Mouse (Mus musculus) adrenal gland, adult 8-10 months (tissue): Measurements from ENCODE around the gene Crabp2. TPM values are rescaled to one million over a fixed set of nuclear protein-coding genes. Genes with fewer than 3 reads are reported as not detected.

Experiments used
- DNase-seq: peaks from one replicate; pipeline ENCODE4 v3.0.0; 2022
- total RNA-seq, 4 experiments: library from RNA; stranded (reverse); gene quantifications; 2 replicates each; pipeline ENCODE4 v1.2.4; 2022

The Crabp2 gene
- total RNA-seq, 4 experiments from 2014 or later: 0.31 to 1.0 (median 0.35) TPM; not detected in 1

DNA sequence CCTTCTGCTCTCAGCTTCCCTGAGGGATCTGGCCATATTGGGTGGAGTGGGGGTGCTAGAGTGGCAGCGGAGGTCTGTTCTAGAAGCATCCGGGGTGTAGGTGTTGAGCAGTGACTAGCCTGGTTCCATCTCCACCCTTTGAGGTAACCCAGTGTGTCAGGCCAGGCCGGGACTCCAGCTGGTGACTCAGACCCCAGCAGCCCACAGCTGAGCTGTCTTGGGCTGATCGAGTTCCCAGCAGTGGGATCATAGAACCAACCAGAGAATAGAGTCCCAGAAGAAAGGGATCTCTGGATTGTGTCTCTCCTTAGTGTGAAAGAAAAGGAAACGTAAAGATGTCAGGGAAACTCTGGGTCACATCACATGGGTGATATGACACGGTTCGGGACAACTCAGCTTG is 10.9 kb downstream of the Crabp2 start:
- no peak for DNase-seq

DNA sequence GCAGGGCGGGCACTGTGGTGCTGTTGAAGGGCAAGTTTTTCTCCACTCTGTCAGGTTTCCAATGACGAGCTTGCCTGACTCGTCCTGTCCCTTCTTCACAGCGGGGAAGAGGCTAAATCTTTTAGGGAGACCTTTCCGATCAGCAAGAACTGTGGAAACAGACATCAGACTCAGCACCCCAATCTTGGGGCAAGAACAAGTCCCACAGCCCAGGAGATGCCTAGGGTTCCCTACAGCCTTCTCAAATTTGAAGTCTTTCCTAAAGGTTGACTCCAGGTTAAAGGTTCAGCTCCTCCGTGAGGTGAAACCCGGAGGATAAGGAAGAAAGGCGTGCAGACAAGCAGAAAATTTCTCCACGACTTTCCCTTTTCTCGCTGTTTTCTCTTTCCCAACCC is 11.7 kb downstream of the Crabp2 start:
- DNase-seq: no peak

DNA sequence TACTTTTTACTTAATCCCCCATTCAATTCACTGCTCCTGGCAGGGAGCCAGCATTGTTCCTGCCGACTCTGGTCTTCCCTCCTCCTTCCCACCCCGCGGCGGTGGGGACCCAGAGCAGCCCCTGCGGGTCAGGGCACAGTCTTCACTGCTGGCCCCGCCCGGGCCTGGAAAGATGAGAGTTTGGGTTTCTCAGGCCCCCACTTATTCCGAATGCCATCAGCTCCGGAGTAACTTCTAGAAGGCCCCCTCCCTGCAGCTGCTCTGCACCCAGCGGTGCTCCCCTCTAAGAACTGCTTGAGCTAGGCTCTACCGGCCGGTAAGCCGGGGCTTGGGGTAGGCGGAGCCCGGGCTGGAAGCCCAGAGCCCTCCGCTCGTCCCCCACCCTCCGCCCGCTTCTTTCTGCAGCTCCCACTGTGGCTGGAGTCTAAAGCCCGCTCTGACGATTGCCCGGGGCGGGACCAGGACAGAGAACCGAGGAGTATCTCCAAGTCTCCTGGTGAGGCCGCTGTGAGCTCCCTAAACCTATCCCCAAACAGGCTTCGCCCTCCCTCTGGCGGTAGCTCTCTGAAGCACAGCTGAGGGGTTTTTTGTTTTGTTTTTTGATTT is 12.2 kb downstream of the Crabp2 start:
- DNase-seq: peak; percentile 74

DNA sequence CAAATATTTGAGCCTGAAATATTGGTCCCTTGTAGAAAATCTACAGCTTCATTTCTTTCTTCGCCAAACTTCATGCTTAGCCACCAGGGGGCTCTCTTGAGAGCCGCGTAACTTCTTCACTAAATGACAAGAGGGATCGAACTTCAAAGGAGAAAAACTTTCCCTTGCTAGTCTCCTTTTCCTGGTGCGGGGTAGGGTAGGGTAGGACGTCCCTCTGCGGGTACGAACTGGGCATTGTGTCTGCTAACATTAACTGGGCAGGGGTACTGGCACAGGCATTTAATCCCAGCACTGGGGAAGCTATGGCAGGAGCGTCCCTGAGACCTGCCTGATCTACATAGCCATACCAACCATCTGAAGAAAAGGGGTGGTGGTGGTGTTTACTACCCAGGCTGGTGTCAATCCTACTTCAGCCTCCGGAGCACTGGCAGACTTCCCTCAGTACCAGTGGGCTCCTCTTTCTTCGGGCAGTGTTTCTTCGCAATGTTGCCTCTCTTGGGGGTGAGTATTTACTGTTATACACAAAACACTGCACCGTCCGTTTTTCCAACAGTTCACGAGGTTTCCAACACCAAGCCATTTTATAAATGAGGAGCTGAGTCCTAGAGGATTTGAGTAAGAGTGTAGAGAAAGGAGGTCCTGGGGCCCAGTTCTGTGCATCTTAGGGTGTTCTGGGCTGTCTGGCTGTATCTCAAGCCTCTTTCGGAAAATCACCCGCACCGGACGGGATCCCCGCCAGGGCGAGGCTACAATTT is 21.9 kb downstream of the Crabp2 start:
- DNase-seq: no peak

DNA sequence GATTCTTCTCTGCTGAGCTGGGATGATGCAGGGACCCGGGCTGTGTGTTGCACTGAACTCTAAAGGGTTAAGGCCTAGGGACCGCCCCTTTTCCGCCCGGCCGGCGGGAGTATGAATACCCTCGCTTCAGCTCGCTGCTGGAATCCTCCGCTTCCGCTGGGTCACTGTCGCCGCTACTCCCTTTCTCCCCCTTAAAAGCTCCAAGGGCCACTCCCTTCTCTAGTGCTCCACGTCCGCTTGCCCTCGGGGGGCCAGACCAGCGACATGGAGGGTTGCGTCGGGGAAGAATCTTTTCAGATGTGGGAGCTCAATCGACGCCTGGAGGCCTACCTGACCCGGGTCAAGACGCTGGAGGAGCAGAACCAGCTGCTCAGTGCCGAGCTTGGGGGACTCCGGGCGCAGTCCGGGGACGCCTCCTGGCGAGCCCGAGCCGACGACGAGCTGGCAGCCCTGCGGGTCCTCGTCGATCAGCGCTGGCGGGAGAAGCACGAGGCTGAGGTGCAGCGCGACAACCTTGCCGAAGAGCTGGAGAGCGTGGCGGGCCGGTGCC is 22.5 kb downstream of the Crabp2 start, which contains the start of gene Nes:
Gene Nes (plus strand): TSS at position 140 of the 550 bp plus-strand sequence.
- no peak for DNase-seq

DNA sequence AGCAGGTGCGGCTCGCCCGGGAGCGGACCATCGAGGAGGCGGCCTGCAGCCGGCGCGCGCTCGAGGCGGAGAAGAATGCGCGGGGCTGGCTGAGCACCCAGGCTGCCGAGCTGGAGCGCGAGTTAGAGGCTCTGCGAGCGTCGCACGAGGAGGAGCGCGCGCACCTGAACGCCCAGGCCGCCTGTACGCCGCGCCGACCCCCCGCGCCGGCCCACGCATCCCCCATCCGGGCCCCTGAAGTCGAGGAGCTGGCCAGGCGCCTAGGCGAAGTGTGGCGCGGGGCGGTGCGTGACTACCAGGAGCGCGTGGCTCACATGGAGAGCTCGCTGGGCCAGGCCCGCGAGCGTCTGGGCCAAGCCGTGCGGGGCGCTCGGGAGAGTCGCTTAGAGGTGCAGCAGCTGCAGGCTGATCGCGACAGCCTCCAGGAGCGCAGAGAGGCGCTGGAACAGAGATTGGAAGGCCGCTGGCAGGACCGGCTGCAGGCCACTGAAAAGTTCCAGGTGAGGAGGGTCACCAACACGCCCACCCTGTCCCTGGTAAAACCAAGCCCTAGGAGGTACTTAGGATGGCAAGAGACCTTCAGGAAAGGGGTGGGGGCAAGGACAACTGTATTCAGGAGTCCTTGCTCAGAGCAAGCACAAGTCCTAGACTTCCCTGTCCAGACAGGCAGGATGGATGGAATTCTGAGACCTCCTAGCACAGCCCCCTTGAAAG is 23.2 kb downstream of the Crabp2 start:
- DNase-seq: no peak

DNA sequence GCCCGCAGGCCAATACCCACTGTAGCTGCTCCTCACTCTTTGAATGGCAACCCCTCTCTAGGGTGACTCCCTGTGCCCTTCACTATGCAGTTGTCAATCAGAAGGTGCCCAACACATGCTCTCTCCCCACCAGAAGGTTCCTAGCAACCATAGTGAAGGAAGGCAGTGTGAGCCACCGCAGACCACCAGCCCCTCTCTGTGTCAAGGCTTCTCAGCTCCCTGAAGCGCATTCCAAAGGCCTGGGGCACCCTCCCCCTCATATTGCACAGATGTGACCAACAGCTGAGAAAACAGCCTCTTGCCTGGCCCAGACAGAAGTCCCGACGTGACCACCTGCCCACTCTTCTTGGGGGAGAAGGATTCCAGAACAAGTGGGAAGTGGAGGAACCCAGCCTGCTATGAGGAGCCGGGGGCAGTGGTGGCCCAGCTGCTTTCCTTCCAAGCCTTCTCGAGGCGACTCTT is 23.8 kb downstream of the Crabp2 start:
- no peak for DNase-seq

DNA sequence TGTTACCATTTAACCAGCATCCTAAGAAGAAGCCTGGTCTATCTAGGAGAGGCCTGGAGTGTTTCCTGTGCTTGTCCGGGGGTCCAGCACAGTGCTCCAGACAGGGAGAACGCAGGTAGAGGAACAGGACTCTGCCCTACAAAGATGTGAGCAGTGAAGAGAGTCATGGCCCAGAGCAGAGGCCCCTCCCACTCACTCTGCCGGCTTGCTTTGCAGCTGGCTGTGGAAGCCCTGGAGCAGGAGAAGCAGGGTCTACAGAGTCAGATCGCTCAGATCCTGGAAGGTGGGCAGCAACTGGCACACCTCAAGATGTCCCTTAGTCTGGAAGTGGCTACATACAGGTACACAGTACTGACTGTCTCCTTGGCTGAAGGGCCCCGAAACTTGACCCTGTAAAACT is 24.3 kb downstream of the Crabp2 start:
- DNase-seq: no peak

DNA sequence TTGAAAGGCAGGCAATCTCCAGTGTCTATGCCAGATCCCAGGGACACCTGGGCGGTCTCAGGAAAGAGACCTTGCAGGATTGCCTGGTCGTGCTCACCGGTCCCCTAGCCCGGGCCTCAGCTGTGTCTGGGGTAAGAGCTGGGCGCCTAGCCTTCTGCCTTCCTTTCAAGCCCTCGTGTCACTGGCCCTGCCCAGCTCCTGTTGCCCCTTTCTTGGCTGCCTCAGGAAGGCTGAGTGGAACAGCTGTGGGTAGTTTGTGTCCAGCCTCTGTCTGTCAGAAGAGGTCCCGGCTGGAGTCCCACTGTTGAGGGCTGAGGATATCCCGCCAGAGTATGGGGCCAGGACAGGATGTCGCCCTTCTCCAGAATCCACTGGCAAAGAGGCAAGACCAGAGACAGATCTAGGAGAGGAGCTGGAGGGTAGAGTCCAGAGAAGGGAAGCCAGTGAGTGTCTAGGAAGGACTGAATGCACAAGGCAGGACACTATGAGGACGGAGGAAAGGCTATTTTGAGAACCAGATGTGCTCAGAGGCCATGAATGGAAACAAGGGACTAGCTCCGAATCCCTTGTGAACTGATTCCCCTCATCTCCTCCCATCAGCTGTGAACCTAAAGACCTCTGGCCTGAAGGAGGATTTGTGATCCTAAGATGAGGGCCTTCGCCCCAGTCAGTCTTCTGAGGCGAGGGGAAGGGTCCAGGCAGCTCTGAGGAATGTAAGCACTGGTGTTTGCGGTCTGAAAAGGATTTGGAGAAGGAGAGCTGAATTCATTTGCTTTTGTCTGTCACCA is 25.3 kb downstream of the Crabp2 start:
- DNase-seq: no peak

DNA sequence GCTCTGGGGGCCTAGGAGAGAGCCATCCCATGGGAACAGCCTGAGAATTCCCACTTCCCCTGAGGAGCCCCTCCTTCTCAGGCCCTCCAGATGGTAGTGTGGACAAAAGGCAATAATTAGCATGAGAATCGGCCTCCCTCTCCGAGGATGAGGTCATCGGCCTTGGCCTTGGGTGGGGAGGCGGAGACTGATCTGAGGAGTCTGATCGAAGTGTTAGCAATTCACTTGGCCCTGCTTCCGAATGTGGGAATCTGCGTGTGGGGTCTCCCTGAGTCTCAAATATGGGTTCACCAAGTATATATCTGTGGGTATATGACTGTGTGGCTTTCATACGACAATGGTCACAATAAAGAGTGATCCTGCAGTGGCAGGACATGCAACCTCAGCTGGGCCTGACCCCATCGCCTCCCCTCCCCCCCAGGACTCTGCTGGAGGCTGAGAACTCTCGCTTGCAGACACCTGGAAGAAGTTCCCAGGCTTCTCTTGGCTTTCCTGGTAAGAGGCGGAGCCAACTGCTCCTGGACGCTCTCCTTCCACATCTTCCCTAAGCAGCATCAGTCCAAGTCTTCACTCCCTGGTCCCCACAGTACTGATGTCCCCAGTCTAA is 26.0 kb downstream of the Crabp2 start:
- DNase-seq: peak; percentile 47

DNA sequence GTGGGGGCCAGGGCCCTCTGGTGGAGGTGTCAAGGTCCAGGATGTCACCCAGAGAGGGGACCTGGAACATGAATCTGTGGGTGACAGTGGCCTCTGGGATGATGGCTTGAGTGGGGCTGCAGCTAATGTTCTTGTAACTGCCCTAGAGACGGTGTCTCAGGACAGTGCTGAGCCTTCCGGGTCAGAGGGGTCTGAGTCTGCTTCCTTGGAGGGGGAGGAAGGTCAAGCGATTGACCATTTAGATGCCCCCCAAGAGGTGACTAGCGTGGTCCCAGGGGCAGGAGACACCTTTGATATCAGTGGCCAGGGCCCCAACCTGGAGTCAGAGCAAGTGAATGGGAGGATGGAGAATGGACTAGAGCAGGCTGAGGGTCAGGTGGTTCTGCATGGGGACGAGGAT is 31.0 kb downstream of the Crabp2 start:
- DNase-seq: no peak

DNA sequence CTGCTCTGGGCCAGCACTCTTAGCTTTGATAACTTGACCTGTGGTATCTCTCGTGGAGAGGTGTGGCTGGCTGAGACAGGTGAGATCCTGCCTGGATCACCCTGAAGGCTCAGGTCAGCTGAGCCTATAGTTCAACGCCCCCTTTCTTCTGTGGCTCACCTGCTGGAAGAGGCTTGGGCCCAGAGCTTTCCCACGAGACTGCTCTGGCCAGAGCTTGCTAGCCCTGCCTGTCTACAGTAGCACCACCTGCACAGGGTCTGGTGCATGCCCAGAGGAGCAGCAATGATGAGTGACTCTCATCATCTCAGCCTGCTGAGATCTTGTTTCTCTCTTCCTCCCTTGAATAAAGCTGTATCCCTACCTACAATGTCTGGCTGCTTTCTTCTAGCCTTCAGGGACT is 31.6 kb downstream of the Crabp2 start:
- no peak for DNase-seq

DNA sequence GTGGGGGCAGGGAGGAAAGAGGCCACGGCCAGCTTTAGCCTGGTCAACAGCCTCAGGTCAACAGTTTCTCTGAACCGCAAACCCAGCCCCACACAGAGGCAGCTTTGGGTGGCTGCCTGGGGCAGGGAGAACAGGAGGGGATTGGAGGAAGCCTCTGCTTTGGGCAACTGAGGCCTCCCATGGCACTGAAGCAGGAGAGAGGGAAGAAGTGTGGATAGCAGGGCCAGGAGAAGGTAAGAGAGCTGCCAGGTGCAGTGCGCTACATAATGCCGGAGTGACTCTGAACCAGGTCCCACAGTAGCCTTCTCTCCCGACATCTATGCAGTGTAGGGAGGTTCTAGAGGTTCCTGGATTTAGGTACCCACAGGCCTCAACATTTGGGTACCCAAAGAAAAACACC is 32.3 kb downstream of the Crabp2 start:
- no peak for DNase-seq

DNA sequence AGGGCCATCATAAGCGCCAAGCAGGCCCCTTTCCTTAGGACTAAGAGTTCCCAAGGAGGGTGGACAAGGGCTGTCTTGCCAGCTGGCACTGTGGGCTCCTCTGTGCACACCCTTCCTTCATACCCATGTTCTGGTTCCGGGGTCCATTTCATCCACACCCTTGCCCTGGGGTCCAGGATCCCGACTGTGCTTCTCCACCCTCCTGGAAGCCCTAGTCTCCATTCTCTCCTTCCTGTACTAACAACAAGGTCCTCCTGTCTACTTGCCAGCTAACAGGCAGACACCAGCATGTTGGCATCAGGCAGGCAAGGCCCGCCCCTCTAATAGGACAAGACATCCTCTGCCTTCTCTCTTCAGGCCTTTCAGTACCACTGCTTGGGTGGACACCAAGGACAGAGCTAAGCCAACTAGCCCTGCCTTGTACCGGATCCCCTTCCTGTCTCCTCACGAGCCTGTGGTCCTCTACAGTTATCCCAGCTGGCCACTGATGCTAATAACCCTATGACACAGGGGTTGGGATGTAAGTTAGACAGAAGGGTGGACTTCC is 32.8 kb downstream of the Crabp2 start:
- no peak for DNase-seq

DNA sequence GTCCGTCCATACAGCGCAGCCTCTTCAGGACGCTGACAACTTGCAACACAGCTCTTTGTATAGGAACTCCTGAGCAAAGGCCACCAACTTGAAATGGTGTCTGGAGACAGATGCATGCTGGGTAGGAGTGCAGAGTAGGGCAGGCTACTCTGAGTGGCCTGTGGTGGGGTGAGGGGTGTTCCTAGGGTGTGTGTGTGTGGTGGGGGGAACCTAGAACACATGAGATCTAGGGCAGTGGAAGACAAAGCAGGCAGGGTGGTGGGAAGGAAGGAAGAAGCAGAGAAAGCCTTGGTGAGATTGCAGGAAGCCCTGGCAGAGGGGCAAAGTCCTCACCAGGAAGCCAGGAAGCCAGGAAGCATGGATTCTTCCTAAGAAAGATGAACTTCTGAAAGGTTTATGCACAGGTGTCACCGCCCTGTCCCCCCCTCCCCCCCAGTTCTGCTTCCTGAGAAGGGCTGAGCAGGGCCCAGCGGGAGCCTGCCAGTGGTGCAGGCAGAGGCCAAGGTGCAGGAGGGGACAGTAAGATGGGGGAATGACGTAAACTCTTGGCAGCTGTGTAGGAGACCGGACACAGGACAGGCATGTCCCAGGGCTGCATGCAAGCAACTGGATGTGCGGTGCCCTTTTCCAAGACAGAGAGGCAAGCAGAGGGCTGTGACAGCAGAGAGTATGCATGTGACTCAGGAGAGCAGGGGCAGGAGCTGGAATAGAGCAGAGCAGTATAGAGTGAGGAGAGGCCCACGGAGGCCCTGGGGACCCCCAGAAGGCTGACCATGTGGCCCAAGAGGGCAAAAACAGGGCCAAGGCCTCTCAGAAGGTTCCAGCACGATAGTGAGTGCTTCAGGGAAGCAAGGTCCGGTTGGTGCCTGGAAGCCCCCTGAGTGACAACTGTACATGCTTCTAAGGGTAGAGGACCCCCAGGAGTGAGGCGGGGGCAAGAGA is 33.7 kb downstream of the Crabp2 start:
- DNase-seq: peak; percentile 66

DNA sequence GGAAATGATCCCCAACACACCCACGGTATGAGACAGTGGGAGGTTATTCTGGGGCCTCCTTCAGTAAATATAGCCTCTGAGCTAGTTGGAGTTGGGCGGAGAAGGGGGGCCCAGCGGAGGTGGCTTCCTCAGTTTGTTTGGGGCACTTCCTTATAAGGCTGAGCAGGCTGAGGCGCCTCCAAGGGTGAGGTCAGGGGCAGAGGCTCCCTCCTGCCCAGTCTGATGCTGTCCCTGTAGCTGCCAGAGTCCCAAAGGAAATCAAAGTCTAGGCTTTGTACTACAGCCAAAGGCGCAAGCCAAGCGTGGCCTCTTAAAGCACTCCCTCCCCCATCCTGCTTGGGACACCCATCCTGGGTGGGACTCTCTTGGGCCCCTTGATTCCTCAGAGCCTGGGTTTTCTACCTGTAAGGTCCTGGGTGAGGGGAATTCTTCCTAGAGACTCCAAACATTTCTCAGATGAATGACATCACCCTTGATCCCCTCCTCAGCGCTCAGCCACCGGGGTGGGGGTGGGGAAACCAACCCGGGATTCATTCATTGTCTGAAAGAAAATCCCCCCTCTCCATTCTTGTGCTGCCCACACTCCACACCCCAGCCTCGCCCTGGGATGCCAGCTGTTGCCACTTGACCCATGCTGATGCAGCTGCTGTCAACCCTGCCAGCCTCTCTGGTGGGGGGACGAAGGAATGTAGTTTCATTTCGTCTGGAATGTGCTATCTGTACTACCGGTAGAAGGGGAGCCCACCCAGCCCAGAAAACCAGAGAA is 34.6 kb downstream of the Crabp2 start:
- peak; percentile 55 for DNase-seq

DNA sequence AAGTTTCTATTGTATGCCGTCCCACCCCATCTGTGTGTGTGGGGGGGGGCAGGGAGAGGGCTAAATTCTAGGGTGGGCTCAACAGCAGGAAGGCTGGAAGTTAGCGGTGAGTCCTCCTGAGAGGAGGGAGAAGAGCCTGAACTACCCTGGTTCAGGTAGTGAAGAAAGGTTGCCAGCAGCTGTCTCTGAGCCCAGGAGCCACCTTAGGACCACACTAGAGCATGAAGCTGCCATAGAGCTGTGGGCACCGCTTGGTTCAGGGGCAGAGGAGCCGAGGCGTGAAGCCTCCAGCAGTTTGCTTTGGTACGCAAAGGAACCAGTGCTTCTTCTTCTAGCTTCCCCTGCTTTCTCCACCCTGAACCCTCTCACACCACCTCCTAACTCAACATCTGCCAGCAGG is 35.2 kb downstream of the Crabp2 start:
- no peak for DNase-seq

DNA sequence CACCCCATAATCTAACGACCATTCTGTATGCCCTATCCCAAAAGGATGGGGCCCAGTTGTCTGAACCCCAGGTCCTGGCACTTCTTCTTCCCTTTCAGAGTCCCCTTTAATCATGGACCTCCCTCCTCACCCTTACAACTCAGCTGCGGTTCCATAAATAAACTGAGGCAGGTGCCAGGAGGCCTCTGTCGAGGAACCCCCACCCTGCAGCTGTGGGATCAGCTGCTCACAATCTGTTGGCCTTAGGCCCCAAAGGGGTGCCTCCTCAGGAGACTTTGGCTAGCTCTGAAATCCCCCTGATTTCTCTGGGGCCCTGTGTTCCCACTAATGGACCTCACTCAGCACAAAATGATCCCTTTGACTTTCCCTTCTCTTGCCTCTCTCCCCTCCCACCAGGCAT is 35.6 kb downstream of the Crabp2 start:
- no peak for DNase-seq

DNA sequence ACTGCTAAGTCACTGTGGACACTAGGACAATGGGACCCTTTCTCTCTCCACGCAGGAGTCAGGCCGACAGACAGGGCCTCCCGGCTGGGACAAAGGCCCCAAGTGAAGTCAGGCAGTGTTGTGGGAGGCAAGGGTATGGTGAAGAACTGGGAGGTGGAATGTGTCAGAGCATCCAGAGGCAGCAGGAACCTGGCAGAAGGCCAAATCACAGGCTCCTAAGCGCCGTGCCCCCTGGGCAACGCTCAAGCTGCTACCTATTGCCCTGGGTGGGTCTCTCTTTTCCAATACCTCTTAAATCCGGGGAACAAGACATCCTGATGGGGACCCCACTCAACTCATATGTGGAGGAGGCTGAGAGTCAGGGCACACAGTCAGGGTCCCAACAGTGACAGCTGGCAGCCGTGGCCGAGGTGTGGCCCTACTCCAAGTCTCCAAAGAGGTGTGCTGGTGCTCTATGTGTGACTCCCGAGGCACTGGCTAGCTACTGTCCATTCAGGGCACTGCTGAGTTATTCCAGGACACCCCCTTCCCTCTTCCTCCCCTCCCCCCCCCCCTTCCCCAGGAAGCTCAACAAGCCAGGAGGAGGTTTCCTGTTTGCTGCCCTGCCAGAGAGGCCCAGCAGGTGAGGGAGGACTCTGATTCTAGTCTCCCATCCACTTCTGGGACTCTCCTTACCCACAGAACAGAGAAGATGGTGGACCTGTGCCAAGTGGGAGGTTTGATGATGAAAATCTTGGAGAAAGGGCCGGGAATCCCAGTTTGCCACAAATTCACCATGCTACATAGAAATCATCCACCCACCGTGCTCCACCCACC is 37.2 kb downstream of the Crabp2 start:
- no peak for DNase-seq
